Mouse (Mus musculus): ENCODE results near the gene Micu1.

The Micu1 gene

DNA sequence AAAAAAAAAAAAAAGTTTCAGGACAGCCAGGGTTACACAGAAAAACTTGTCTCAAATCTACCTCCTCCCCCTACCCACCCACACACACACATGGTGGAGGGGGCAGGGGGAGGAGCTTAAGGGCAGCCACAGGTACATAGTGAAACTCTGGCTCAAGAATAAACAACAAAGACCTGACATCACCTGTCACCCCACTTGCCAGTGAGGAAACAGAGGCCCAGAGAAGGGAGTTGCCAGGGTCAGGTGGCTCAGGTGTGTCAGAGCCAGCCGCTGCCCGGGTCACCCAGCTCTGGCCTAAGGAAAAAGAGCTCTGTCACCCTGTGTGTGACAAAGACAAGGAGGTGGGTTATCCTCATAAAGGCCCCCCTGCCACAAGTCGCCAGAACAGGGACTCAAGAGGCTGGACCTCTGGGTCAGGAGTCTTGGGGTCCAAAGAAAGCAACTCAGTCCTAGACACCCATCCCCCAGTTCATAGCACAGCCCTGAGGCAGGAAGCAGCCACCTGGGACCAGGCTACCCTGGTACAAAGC is 204.9 kb downstream of the Micu1 start:
- no peak for DNase-seq (ENCODE audit: low spot score)

- peak; percentile 82 for DNase-seq (ENCODE audit: low spot score)
Measured at GRCm38 (mm10) chr10:59907695-59908299, 205.5 kb downstream of the Micu1 start.

DNA sequence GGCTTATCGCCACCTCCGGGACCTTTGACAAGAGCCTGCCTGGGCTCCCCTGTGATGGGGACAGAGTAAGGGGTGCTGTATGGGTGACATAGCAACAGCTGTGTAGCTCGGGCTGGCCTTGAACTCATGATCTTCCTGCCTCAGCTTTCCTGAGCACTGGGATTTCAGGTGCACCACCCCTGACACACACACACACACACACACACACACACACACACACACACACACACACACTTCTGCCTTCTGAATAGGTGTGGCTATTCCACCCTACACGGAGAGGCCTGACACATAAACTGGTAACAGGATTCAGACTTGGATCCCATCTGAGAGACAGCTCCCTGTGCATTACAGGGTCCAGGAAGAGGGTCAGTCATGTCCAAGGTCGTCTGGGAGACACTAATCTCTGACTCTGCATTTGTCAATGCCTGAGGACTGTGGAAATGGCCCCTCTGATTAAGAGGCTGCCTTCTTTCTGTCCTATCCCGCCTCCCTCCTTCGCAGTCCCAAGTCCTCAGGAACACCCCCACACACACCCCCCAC is 206.6 kb downstream of the Micu1 start:
- peak; percentile 72 for DNase-seq (ENCODE audit: low spot score)

DNA sequence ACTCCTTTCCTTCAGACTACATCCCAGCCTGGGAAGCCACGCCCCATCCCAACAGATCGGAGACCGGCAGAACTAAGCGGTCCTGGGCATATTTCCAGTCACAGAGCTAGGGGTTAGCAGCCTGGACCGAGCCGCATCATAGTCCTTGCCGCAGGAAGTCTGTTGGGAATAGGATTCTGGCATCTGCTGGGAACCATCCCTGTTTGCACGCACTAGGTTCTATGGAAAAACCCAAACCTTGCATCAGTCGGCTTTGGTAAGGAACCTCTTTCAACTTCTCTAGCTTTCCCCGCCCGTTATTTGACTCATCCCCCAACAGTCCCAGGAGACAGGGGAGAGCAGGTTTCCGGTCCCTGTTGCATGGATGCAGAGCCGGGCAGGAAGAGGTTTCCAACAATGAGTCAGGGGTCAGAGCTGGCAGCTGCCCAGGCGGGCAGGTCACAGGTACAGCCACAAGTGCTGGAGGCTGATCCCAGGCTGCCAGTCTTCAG is 207.1 kb downstream of the Micu1 start:
- DNase-seq (ENCODE audit: low spot score) = peak; percentile 100

- DNase-seq (ENCODE audit: low spot score) = no peak
Measured at GRCm38 (mm10) chr10:59911091-59911490, 208.8 kb downstream of the Micu1 start.

GRCm38 (mm10) chr10:59911561-59912198 is 209.4 kb downstream of the Micu1 start:
- DNase-seq (ENCODE audit: low spot score) = peak; percentile 77
